Mouse (Mus musculus) midbrain, postnatal 0 days (tissue): ENCODE measurements around the gene Snx5. TPM values are rescaled to one million over a fixed set of nuclear protein-coding genes. Genes with fewer than 3 reads are reported as not detected.

ENCODE experiments used
- ATAC-seq: fragments of 200-750 bp; cut with Nextera tagmentation; 2 replicates; pipeline ENCODE4 v1.8.0; 2017; ENCODE audit warnings: moderate number of reproducible peaks, mild to moderate bottlenecking, moderate TSS enrichment, moderate library complexity; ENCODE audit not compliant: low FRiP score
- DNase-seq: peaks from one replicate; pipeline ENCODE4 v3.0.0-alpha.2; 2015; ENCODE audit warnings: low spot score
- H3K27ac ChIP-seq: fragments of 300-500 bp; sonication (generic); 2 replicates; pipeline ENCODE4 v1.5.1; 2014; ENCODE audit warnings: low read depth, mild to moderate bottlenecking, low read length, mixed read lengths
- H3K27me3 ChIP-seq: fragments of 300-500 bp; sonication (generic); 2 replicates; pipeline ENCODE4 v1.6.1; 2014; ENCODE audit warnings: low read length, control low read depth, mixed read lengths; ENCODE audit not compliant: insufficient read depth
- H3K36me3 ChIP-seq: fragments of 300-500 bp; sonication (generic); 2 replicates; pipeline ENCODE4 v1.6.1; 2014; ENCODE audit warnings: low read length, control low read depth, mixed read lengths; ENCODE audit not compliant: insufficient read depth
- H3K4me1 ChIP-seq: fragments of 300-500 bp; sonication (generic); 2 replicates; pipeline ENCODE4 v1.6.1; 2014; ENCODE audit warnings: mild to moderate bottlenecking, control low read depth, antibody characterized with exemption, low read length, mixed read lengths; ENCODE audit not compliant: insufficient read depth
- H3K4me2 ChIP-seq: fragments of 300-500 bp; sonication (generic); 2 replicates; pipeline ENCODE4 v1.6.1; 2014; ENCODE audit warnings: low read depth, mild to moderate bottlenecking, low read length, mixed read lengths; ENCODE audit not compliant: poor library complexity, severe bottlenecking
- H3K4me3 ChIP-seq: fragments of 300-500 bp; sonication (generic); 2 replicates; pipeline ENCODE4 v1.5.1; 2014; ENCODE audit warnings: low read depth, mild to moderate bottlenecking, low read length, moderate library complexity
- H3K9ac ChIP-seq: fragments of 300-500 bp; sonication (generic); replicated peaks from 2 replicates; pipeline ENCODE4 v1.6.1; 2014; ENCODE audit warnings: mild to moderate bottlenecking, low read length, moderate library complexity, mixed read lengths; ENCODE audit not compliant: poor library complexity, severe bottlenecking
- H3K9me3 ChIP-seq: fragments of 300-500 bp; sonication (generic); 2 replicates; pipeline ENCODE4 v1.6.1; 2016; ENCODE audit warnings: low read length, control low read depth
- CTCF ChIP-seq: IDR thresholded peaks from 2 replicates; pipeline ENCODE4 v1.5.1; 2016; ENCODE audit warnings: antibody characterized with exemption, mild to moderate bottlenecking
- WGBS: fragments of 180-500 bp; shearing (Covaris S2); extraction: QIAGEN DNeasy Blood & Tissue Kit; methylation state at CpG from one replicate; pipeline ENCODE4 v1.1.7; 2014; 5-methylcytosine and 5-hydroxymethylcytosine counted together
- polyA plus RNA-seq: library from polyadenylated mRNA; unstranded; fragments of >200 nt; fragmentation: Nextera tagmentation; extraction: Ambion mirVana; gene quantifications from 2 replicates; pipeline ENCODE4 v1.2.1, GENCODE M21; 2015
- total RNA-seq: library from RNA; depleted of rRNA; stranded (reverse); fragments of >200 nt; gene quantifications from 2 replicates; pipeline ENCODE4 v1.2.3, GENCODE M21; 2014

Snx5 gene
- total and polyA plus RNA-seq, 2 experiments from 2014 or later: 58.0 to 62.3 TPM

GRCm38 (mm10) chr2:144279742-144280141 lies 9.0 kb upstream of the Snx5 start:
- peak; percentile 33 for DNase-seq
- Histone ChIP-seq H3K9me3 (no peaks in the 10 kb centered on the region), H3K27ac (no peak overlapping the region), H3K36me3 (peaks cover 14% of the 10 kb centered on the region), H3K27me3 (no peaks in the 10 kb centered on the region), H3K4me2 (no peak overlapping the region), H3K4me1 (no peaks in the 10 kb centered on the region), H3K4me3 (no peak overlapping the region), H3K9ac (no peak overlapping the region)
- WGBS: 70% methylated on average over 5 of the region's 5 CpGs
- no peak for ATAC-seq
- TF ChIP-seq CTCF: no peak

GRCm38 (mm10) chr2:144276885-144277284 lies 6.2 kb upstream of the Snx5 start:
- H3K9me3 ChIP-seq: no peaks in the 10 kb centered on the region
- H3K27me3 ChIP-seq: no peaks in the 10 kb centered on the region
- no peaks in the 10 kb centered on the region for H3K4me1 ChIP-seq
- ATAC-seq (no peak), DNase-seq (no peak)
- WGBS: 92% methylated on average over 3 of the region's 3 CpGs
- no peak overlapping the region for H3K4me2 ChIP-seq
- no peak for TF ChIP-seq CTCF
- no peak overlapping the region for H3K27ac ChIP-seq
- no peak overlapping the region for H3K4me3 ChIP-seq
- H3K9ac ChIP-seq: no peak overlapping the region
- peaks cover 14% of the 10 kb centered on the region for H3K36me3 ChIP-seq

- H3K9me3 ChIP-seq: no peaks in the 10 kb centered on the region
- no peaks in the 10 kb centered on the region for H3K27me3 ChIP-seq
- H3K9ac ChIP-seq: no peak overlapping the region
- ATAC-seq (no peak), DNase-seq (no peak)
- no peak overlapping the region for H3K27ac ChIP-seq
- no peak overlapping the region for H3K4me3 ChIP-seq
- 0 out of 2 replicates have a peak, but pooled peaks cover 2% of the 10 kb centered on the region for H3K4me1 ChIP-seq
- no peak for TF ChIP-seq CTCF
- no peak overlapping the region for H3K4me2 ChIP-seq
- WGBS: 66% methylated on average over 8 of the region's 8 CpGs
- peaks cover 12% of the 10 kb centered on the region for H3K36me3 ChIP-seq
Measured at GRCm38 (mm10) chr2:144274741-144275140, 4.0 kb upstream of the Snx5 start.

- H3K4me1 ChIP-seq: peaks cover 9% of the 10 kb centered on the region; the same call in 1 of the 2 replicates
- no peaks in the 10 kb centered on the region for H3K27me3 ChIP-seq
- H3K9me3 ChIP-seq: no peaks in the 10 kb centered on the region
- no peak for ATAC-seq
- no peak overlapping the region for H3K4me3 ChIP-seq
- H3K4me2 ChIP-seq: no peak overlapping the region
- 92% methylated on average over 12 of the region's 12 CpGs for WGBS
- H3K36me3 ChIP-seq: 0 out of 2 replicates have a peak, but pooled peaks cover 3% of the 10 kb centered on the region
- H3K9ac ChIP-seq: no peak overlapping the region
- H3K27ac ChIP-seq: no peak overlapping the region
- no peak for TF ChIP-seq CTCF
- no peak for DNase-seq
Measured at GRCm38 (mm10) chr2:144272088-144272487, 1.4 kb upstream of the Snx5 start.

- ATAC-seq: peak; percentile 8; the same call in 1 of the 2 replicates
- WGBS: under 1% methylated on average over 26 of the region's 33 CpGs
- TF ChIP-seq CTCF: no peak
Measured at GRCm38 (mm10) chr2:144269679-144270475, 829 bp downstream of the Snx5 start.

GRCm38 (mm10) chr2:144269306-144269650 lies 1.4 kb downstream of the Snx5 start:
- Histone ChIP-seq H3K36me3 (no peaks in the 10 kb centered on the region), H3K9me3 (no peaks in the 10 kb centered on the region), H3K9ac (peak overlapping the region; percentile 94; the same call in 1 of the 2 replicates), H3K4me3 (peak overlapping the region; percentile 95), H3K4me2 (peak overlapping the region; percentile 68), H3K4me1 (peaks cover 9% of the 10 kb centered on the region; the same call in 1 of the 2 replicates), H3K27me3 (no peaks in the 10 kb centered on the region), H3K27ac (no peak overlapping the region)
- TF ChIP-seq CTCF: no peak
- no peak for ATAC-seq
- under 1% methylated on average over 11 of the region's 11 CpGs for WGBS
- no peak for DNase-seq

More at GRCm38 (mm10) chr2:144269679-144270475, 829 bp downstream of the Snx5 start:
- peaks cover 9% of the 10 kb centered on the region; the same call in 1 of the 2 replicates for H3K4me1 ChIP-seq
- DNase-seq: peak; percentile 10
- H3K4me3 ChIP-seq: peak overlapping the region; percentile 95
- no peaks in the 10 kb centered on the region for H3K36me3 ChIP-seq
- peak overlapping the region; percentile 68 for H3K4me2 ChIP-seq
- no peaks in the 10 kb centered on the region for H3K27me3 ChIP-seq
- H3K9ac ChIP-seq: peak overlapping the region; percentile 94
- H3K9me3 ChIP-seq: no peaks in the 10 kb centered on the region
- H3K27ac ChIP-seq: peak overlapping the region; percentile 91
